Mouse (Mus musculus): Measurements from ENCODE around the gene Rab6a. TPM values are rescaled to one million over a fixed set of nuclear protein-coding genes. Genes with fewer than 3 reads are reported as not detected.
A peak's percentile ranks its signal among the peaks of the same experiment; 100 is the strongest.

Rab6a gene
- polyA plus RNA-seq, 1 experiment from 2014 or later = 39.1 TPM

GRCm38 (mm10) chr7:100658093-100658578 lies 50.9 kb downstream of the Rab6a start:
- no peak overlapping the region for H3K9ac ChIP-seq

GRCm38 (mm10) chr7:100661264-100661663 lies 54.1 kb downstream of the Rab6a start:
- H3K4me1 ChIP-seq (replicated peaks) = peaks cover 21% of the 10 kb centered on the region
- WGBS (ENCODE audit: insufficient replicate concordance) = 55% methylated on average over 7 of the region's 7 CpGs

More at GRCm38 (mm10) chr7:100658093-100658578, 50.9 kb downstream of the Rab6a start:
- Histone ChIP-seq H3K27ac (replicated peaks) (no peak overlapping the region), H3K36me3 (replicated peaks) (no peaks in the 10 kb centered on the region), H3K4me3 (replicated peaks) (no peak overlapping the region), H3K9me3 (replicated peaks) (no peaks in the 10 kb centered on the region), H3K4me1 (replicated peaks) (peaks cover 8% of the 10 kb centered on the region), H3K4me2 (peak overlapping the region; percentile 29; the same call in 1 of the 2 replicates), H3K27me3 (peaks cover 3% of the 10 kb centered on the region; the same call in 1 of the 2 replicates)
- 38% methylated on average over 18 of the region's 18 CpGs for WGBS (ENCODE audit: insufficient replicate concordance)
- ATAC-seq (ENCODE audit: insufficient read depth) = no peak

GRCm38 (mm10) chr7:100662231-100662630 lies 55.0 kb downstream of the Rab6a start, which contains the start of gene Plekhb1:
Gene Plekhb1 (minus strand): TSS chr7:100662414.
- no peak for ATAC-seq (ENCODE audit: insufficient read depth)
- peaks cover 21% of the 10 kb centered on the region for H3K4me1 ChIP-seq (replicated peaks)
- H3K4me3 ChIP-seq (replicated peaks) = no peak within 1 kb of the TSS
- H3K36me3 ChIP-seq (replicated peaks) = no peaks in the 10 kb centered on the region
- no peaks in the 10 kb centered on the region for H3K9me3 ChIP-seq (replicated peaks)
- H3K4me2 ChIP-seq = peak within 1 kb of the TSS; percentile 17; the same call in 1 of the 2 replicates
- no peak within 1 kb of the TSS for H3K9ac ChIP-seq
- peaks cover 27% of the 10 kb centered on the region for H3K27me3 ChIP-seq
- H3K27ac ChIP-seq (replicated peaks) = no peak within 1 kb of the TSS
- WGBS (ENCODE audit: insufficient replicate concordance) = 74% methylated on average over 8 of the region's 8 CpGs

More at GRCm38 (mm10) chr7:100661264-100661663, 54.1 kb downstream of the Rab6a start:
- Histone ChIP-seq H3K27ac (replicated peaks) (no peak overlapping the region), H3K9ac (no peak overlapping the region), H3K4me3 (replicated peaks) (no peak overlapping the region), H3K27me3 (peaks cover 27% of the 10 kb centered on the region), H3K4me2 (no peak overlapping the region), H3K36me3 (replicated peaks) (no peaks in the 10 kb centered on the region), H3K9me3 (replicated peaks) (no peaks in the 10 kb centered on the region)
- no peak for ATAC-seq (ENCODE audit: insufficient read depth)

GRCm38 (mm10) chr7:100663190-100663589 lies 56.0 kb downstream of the Rab6a start:
- no peak overlapping the region for H3K27ac ChIP-seq (replicated peaks)
- H3K9ac ChIP-seq = no peak overlapping the region
- WGBS (ENCODE audit: insufficient replicate concordance) = 2% methylated on average over 13 of the region's 13 CpGs

GRCm38 (mm10) chr7:100663729-100664304 lies 56.6 kb downstream of the Rab6a start:
- Histone ChIP-seq H3K27ac (replicated peaks) (no peak overlapping the region), H3K4me2 (peak overlapping the region; percentile 17; the same call in 1 of the 2 replicates), H3K4me3 (replicated peaks) (no peak overlapping the region), H3K9me3 (replicated peaks) (no peaks in the 10 kb centered on the region), H3K27me3 (peaks cover 27% of the 10 kb centered on the region), H3K9ac (no peak overlapping the region), H3K36me3 (replicated peaks) (no peaks in the 10 kb centered on the region), H3K4me1 (replicated peaks) (peaks cover 15% of the 10 kb centered on the region)
- ATAC-seq (ENCODE audit: insufficient read depth) = 0 out of 2 replicates have a peak, but pooled peaks have one; percentile 5
- WGBS (ENCODE audit: insufficient replicate concordance) = 52% methylated on average over 11 of the region's 11 CpGs

More at GRCm38 (mm10) chr7:100663190-100663589, 56.0 kb downstream of the Rab6a start:
- Histone ChIP-seq H3K36me3 (replicated peaks) (no peaks in the 10 kb centered on the region), H3K27me3 (peaks cover 27% of the 10 kb centered on the region), H3K4me1 (replicated peaks) (peaks cover 19% of the 10 kb centered on the region), H3K9me3 (replicated peaks) (no peaks in the 10 kb centered on the region), H3K4me3 (replicated peaks) (no peak overlapping the region), H3K4me2 (peak overlapping the region; percentile 17; the same call in 1 of the 2 replicates)
- ATAC-seq (ENCODE audit: insufficient read depth) = peak; percentile 44

GRCm38 (mm10) chr7:100670646-100671045 lies 63.4 kb downstream of the Rab6a start:
- no peak overlapping the region for H3K4me2 ChIP-seq
- H3K4me3 ChIP-seq (replicated peaks) = no peak overlapping the region
- H3K27me3 ChIP-seq = peaks cover 40% of the 10 kb centered on the region
- no peak overlapping the region for H3K9ac ChIP-seq
- no peak for ATAC-seq (ENCODE audit: insufficient read depth)
- WGBS (ENCODE audit: insufficient replicate concordance) = 61% methylated on average over 5 of the region's 5 CpGs
- no peak overlapping the region for H3K27ac ChIP-seq (replicated peaks)
- H3K4me1 ChIP-seq (replicated peaks) = no peaks in the 10 kb centered on the region
- no peaks in the 10 kb centered on the region for H3K9me3 ChIP-seq (replicated peaks)
- no peaks in the 10 kb centered on the region for H3K36me3 ChIP-seq (replicated peaks)

GRCm38 (mm10) chr7:100673452-100673851 lies 66.2 kb downstream of the Rab6a start:
- H3K4me3 ChIP-seq (replicated peaks) = no peak overlapping the region
- H3K9ac ChIP-seq = no peak overlapping the region
- no peaks in the 10 kb centered on the region for H3K4me1 ChIP-seq (replicated peaks)
- no peak overlapping the region for H3K4me2 ChIP-seq
- 53% methylated on average over 7 of the region's 7 CpGs for WGBS (ENCODE audit: insufficient replicate concordance)
- H3K9me3 ChIP-seq (replicated peaks) = no peaks in the 10 kb centered on the region
- H3K36me3 ChIP-seq (replicated peaks) = no peaks in the 10 kb centered on the region
- ATAC-seq (ENCODE audit: insufficient read depth) = no peak
- H3K27me3 ChIP-seq = peaks cover 43% of the 10 kb centered on the region
- no peak overlapping the region for H3K27ac ChIP-seq (replicated peaks)

- H3K36me3 ChIP-seq (replicated peaks) = no peaks in the 10 kb centered on the region
- H3K9me3 ChIP-seq (replicated peaks) = no peaks in the 10 kb centered on the region
- H3K9ac ChIP-seq = no peak overlapping the region
- no peak for ATAC-seq (ENCODE audit: insufficient read depth)
- H3K4me1 ChIP-seq (replicated peaks) = 0 out of 2 replicates have a peak, but pooled peaks cover 5% of the 10 kb centered on the region
- H3K27ac ChIP-seq (replicated peaks) = no peak overlapping the region
- 70% methylated on average over 2 of the region's 2 CpGs for WGBS (ENCODE audit: insufficient replicate concordance)
- H3K4me3 ChIP-seq (replicated peaks) = no peak overlapping the region
- H3K4me2 ChIP-seq = no peak overlapping the region
- peaks cover 46% of the 10 kb centered on the region for H3K27me3 ChIP-seq
Observed at GRCm38 (mm10) chr7:100674941-100675340, 67.7 kb downstream of the Rab6a start.

- Histone ChIP-seq H3K4me1 (replicated peaks) (0 out of 2 replicates have a peak, but pooled peaks cover 5% of the 10 kb centered on the region), H3K27me3 (peaks cover 36% of the 10 kb centered on the region), H3K9ac (no peak overlapping the region), H3K9me3 (replicated peaks) (no peaks in the 10 kb centered on the region), H3K4me3 (replicated peaks) (no peak overlapping the region), H3K36me3 (replicated peaks) (no peaks in the 10 kb centered on the region), H3K27ac (replicated peaks) (no peak overlapping the region), H3K4me2 (no peak overlapping the region)
- ATAC-seq (ENCODE audit: insufficient read depth) = no peak
- 72% methylated on average over 5 of the region's 5 CpGs for WGBS (ENCODE audit: insufficient replicate concordance)
Observed at GRCm38 (mm10) chr7:100678052-100678451, 70.8 kb downstream of the Rab6a start.

- Histone ChIP-seq H3K36me3 (replicated peaks) (no peaks in the 10 kb centered on the region), H3K4me3 (replicated peaks) (no peak overlapping the region), H3K9me3 (replicated peaks) (no peaks in the 10 kb centered on the region), H3K9ac (no peak overlapping the region), H3K4me1 (replicated peaks) (peaks cover 15% of the 10 kb centered on the region), H3K4me2 (no peak overlapping the region), H3K27ac (replicated peaks) (no peak overlapping the region), H3K27me3 (peaks cover 25% of the 10 kb centered on the region)
- ATAC-seq (ENCODE audit: insufficient read depth) = no peak
- 52% methylated on average over 15 of the region's 15 CpGs for WGBS (ENCODE audit: insufficient replicate concordance)
Observed at GRCm38 (mm10) chr7:100678948-100679880, 72.0 kb downstream of the Rab6a start.

GRCm38 (mm10) chr7:100681132-100681531 lies 73.9 kb downstream of the Rab6a start:
- Histone ChIP-seq H3K36me3 (replicated peaks) (no peaks in the 10 kb centered on the region), H3K27ac (replicated peaks) (no peak overlapping the region), H3K4me3 (replicated peaks) (no peak overlapping the region), H3K4me2 (no peak overlapping the region), H3K9ac (no peak overlapping the region), H3K9me3 (replicated peaks) (no peaks in the 10 kb centered on the region), H3K4me1 (replicated peaks) (peaks cover 31% of the 10 kb centered on the region), H3K27me3 (peaks cover 20% of the 10 kb centered on the region)
- no peak for ATAC-seq (ENCODE audit: insufficient read depth)
- 43% methylated on average over 5 of the region's 5 CpGs for WGBS (ENCODE audit: insufficient replicate concordance)
